Mouse (Mus musculus) lung, embryonic 16.5 days (tissue): Measurements from ENCODE around the gene Aspdh. TPM values are rescaled to one million over a fixed set of nuclear protein-coding genes. Genes with fewer than 3 reads are reported as not detected.

Experiments
- ATAC-seq: fragments of 200-750 bp; cut with Nextera tagmentation; 2 replicates; pipeline ENCODE4 v1.8.0; 2017; ENCODE audit warnings: low read depth, mild to moderate bottlenecking, moderate library complexity
- H3K27ac ChIP-seq: fragments of 300-500 bp; sonication (generic); 2 replicates; pipeline ENCODE4 v1.5.1; 2014; ENCODE audit warnings: mild to moderate bottlenecking, control low read depth, low read length
- H3K27me3 ChIP-seq: fragments of 300-500 bp; sonication (generic); 2 replicates; pipeline ENCODE4 v1.6.1; 2014; ENCODE audit warnings: low read depth, low read length, mixed read lengths; ENCODE audit not compliant: control insufficient read depth, insufficient read depth
- H3K36me3 ChIP-seq: fragments of 300-500 bp; sonication (generic); 2 replicates; pipeline ENCODE4 v1.6.1; 2014; ENCODE audit warnings: low read length; ENCODE audit not compliant: control insufficient read depth, insufficient read depth
- H3K4me1 ChIP-seq: fragments of 300-500 bp; sonication (generic); replicated peaks from 2 replicates; pipeline ENCODE4 v1.6.1; 2014; ENCODE audit warnings: low read length, mixed read lengths; ENCODE audit not compliant: control insufficient read depth, insufficient read depth
- H3K4me2 ChIP-seq: fragments of 300-500 bp; sonication (generic); 2 replicates; pipeline ENCODE4 v1.6.1; 2014; ENCODE audit warnings: low read depth, low read length, control low read depth
- H3K4me3 ChIP-seq: fragments of 300-500 bp; sonication (generic); 2 replicates; pipeline ENCODE4 v1.5.1; 2014; ENCODE audit warnings: mild to moderate bottlenecking, low read length, control low read depth
- H3K9ac ChIP-seq: fragments of 300-500 bp; sonication (generic); 2 replicates; pipeline ENCODE4 v1.6.1; 2014; ENCODE audit warnings: low read length, control low read depth
- H3K9me3 ChIP-seq: fragments of 300-500 bp; sonication (generic); 2 replicates; pipeline ENCODE4 v1.6.1; 2016; ENCODE audit warnings: low read length; ENCODE audit not compliant: control insufficient read depth
- WGBS: fragments of 180-500 bp; shearing (Covaris S2); extraction: QIAGEN DNeasy Blood & Tissue Kit; methylation state at CpG from one replicate; pipeline ENCODE4 v1.1.7; 2014; 5-methylcytosine and 5-hydroxymethylcytosine counted together
- polyA plus RNA-seq: library from polyadenylated mRNA; unstranded; fragments of >200 nt; fragmentation: Nextera tagmentation; extraction: Ambion mirVana; gene quantifications from 2 replicates; pipeline ENCODE4 v1.2.1, GENCODE M21; 2015

Gene Aspdh
- polyA plus RNA-seq = 0.62 and 1.3 TPM in 2 replicates

DNA sequence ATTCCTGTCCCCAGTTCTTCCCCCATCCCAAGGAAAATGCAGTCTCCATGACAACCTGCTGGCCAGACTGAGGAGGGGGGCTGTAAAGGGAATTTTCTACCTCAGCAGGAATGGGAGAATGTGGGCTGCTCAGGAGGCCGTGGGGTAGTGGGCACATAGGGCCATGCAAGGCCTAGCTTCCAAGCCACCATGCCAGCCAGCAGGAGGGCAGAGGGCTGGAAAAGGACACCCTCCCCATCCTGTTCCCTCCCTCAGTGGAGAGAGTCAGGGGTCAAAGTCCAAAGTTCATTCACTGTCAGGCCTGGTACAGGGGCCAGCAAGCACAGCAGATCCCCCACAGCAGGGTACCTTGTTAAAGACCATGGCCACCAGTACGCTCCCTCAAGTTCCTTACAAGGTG is at the start of gene Aspdh:
TSS of gene Aspdh (plus strand) at position 281 of the 400 bp plus-strand sequence.
- H3K4me2 ChIP-seq = no peak within 1 kb of the TSS
- 62% methylated on average over 2 of the region's 2 CpGs for WGBS
- H3K9me3 ChIP-seq = no peaks in the 10 kb centered on the region
- ATAC-seq = no peak
- H3K27ac ChIP-seq = no peak within 1 kb of the TSS
- H3K4me1 ChIP-seq = peaks cover 22% of the 10 kb centered on the region
- H3K27me3 ChIP-seq = peaks cover 44% of the 10 kb centered on the region
- H3K36me3 ChIP-seq = 0 out of 2 replicates have a peak, but pooled peaks cover 2% of the 10 kb centered on the region
- H3K4me3 ChIP-seq = no peak within 1 kb of the TSS
- H3K9ac ChIP-seq = no peak within 1 kb of the TSS

DNA sequence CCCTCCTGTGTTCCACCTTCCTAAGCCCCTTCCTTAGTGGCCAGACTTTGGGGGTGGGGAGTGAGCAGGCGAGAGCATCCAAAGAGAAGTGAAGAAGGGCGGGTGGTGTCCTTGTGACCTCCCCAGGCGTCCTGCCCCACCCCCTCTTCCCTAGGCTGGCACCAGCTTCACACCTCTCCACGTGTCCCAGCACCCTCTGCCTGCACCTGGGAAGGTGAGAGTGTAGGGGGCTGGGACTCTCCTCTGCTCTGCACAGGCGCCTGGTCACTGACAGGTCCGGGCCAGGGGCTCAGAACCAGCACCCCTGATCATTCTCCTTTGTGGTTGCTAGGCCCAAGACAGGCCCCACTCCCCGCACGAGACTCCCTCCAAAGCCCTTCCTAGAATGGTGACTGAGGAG is 37.5 kb upstream of the Aspdh start:
- Histone ChIP-seq H3K4me2 (no peak overlapping the region), H3K9ac (no peak overlapping the region), H3K27ac (no peak overlapping the region), H3K4me1 (peaks cover 8% of the 10 kb centered on the region), H3K9me3 (no peaks in the 10 kb centered on the region), H3K4me3 (no peak overlapping the region), H3K27me3 (peaks cover 48% of the 10 kb centered on the region), H3K36me3 (no peaks in the 10 kb centered on the region)
- ATAC-seq = no peak
- 11% methylated on average over 8 of the region's 8 CpGs for WGBS

- H3K27me3 ChIP-seq = peaks cover 48% of the 10 kb centered on the region
- H3K4me2 ChIP-seq = peak overlapping the region; percentile 73
- H3K27ac ChIP-seq = no peak overlapping the region
- no peaks in the 10 kb centered on the region for H3K36me3 ChIP-seq
- peak overlapping the region; percentile 45; the same call in 1 of the 2 replicates for H3K9ac ChIP-seq
- peak; percentile 15; the same call in 1 of the 2 replicates for ATAC-seq
- no peaks in the 10 kb centered on the region for H3K9me3 ChIP-seq
- WGBS = 2% methylated on average over 16 of the region's 38 CpGs
- H3K4me3 ChIP-seq = peak overlapping the region; percentile 52
- peaks cover 8% of the 10 kb centered on the region for H3K4me1 ChIP-seq
These were observed 36.8 kb upstream of the Aspdh start for GRCm38 (mm10) chr7:44428171-44428950.

DNA sequence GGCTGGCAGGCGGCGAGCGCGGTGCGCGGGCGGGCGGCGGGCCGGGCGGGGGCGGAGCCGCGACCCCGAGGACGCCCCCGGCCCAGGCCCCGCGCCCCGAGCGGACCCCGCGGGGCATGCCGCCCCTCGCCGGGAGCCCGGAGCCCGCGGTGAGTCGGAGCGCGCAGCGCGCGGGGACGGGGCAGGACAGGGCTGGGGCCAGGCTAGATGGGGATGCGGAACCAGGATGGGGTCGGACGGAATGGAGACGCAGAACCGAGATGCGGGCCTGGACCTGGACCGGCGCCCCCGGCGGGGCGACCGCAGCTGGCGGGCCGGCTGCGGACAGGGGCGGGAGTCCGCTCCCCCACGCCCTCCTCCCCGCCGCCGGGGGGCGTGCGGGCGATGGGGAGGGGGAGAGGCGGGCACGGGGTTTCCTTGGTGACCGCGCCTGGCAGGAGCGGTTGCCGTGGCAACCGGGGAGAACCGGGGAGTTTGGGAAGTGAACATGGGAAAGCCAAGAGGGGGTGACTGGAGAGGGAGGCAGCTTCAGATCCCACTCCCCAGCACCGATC is 36.1 kb upstream of the Aspdh start, which contains the start of gene Lrrc4b:
TSS of gene Lrrc4b (plus strand) at position 51 of the 554 bp plus-strand sequence.
- Histone ChIP-seq H3K9ac (peak within 1 kb of the TSS; percentile 45), H3K4me2 (peak within 1 kb of the TSS; percentile 73), H3K27ac (no peak within 1 kb of the TSS), H3K27me3 (peaks cover 48% of the 10 kb centered on the region), H3K4me1 (peaks cover 8% of the 10 kb centered on the region), H3K4me3 (peak within 1 kb of the TSS; percentile 52), H3K9me3 (no peaks in the 10 kb centered on the region), H3K36me3 (no peaks in the 10 kb centered on the region)
- peak; percentile 52 for ATAC-seq
- WGBS = 0% methylated on average over 21 of the region's 69 CpGs

DNA sequence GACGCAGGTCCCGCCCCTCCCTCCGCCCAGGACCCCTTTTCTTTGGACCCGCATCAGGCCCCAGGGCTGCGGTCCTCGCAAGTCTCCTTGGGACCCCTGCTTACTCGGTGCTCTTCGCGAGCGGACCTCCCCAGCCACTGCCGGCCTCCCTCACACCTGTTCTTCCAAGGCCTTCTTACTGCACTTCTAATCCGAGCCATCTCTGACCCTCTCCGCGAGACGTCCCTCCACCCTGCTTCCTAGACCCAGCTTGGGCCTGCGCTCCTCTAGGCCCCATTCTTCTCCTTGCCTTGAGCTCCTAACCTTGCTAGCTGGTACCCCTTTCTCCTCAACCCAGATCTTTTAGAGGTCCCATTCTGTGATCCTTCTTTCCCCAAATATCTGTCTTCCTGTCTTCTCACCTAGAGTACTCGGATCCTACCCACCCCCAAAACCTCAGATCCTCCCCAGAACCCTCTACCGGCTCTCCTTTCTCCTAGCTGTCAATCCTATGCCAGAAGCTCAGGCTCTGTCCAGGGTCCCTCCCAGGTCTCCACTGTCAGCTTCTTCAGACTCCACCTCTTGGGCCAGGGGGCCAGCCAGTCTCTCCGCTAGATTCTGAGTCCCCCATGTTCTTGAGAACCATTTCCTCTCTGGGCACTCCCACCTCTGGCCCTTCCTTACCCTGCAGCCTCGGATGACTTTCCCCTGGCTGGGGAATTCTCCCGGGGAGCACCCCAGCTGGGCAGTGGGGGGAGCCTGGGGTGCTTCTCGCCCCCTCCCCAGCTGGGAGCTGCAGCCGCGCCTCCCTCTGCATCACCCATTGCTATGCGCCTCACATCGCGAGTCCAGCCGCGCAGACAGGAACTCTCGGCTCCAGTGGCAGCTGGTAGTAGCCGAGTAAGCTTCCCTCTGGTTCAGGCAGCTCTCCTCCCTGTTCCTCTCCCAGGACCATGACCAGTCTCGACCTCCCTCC is 35.4 kb upstream of the Aspdh start:
- H3K27ac ChIP-seq = no peak overlapping the region
- peak overlapping the region; percentile 73 for H3K4me2 ChIP-seq
- H3K4me1 ChIP-seq = peaks cover 8% of the 10 kb centered on the region
- peaks cover 48% of the 10 kb centered on the region for H3K27me3 ChIP-seq
- H3K4me3 ChIP-seq = peak overlapping the region; percentile 52
- no peak overlapping the region for H3K9ac ChIP-seq
- 3% methylated on average over 31 of the region's 32 CpGs for WGBS
- H3K9me3 ChIP-seq = no peaks in the 10 kb centered on the region
- no peaks in the 10 kb centered on the region for H3K36me3 ChIP-seq
- ATAC-seq = no peak

GRCm38 (mm10) chr7:44432550-44432949 is 32.6 kb upstream of the Aspdh start:
- Histone ChIP-seq H3K4me3 (no peak overlapping the region), H3K9me3 (no peaks in the 10 kb centered on the region), H3K4me2 (no peak overlapping the region), H3K9ac (no peak overlapping the region), H3K4me1 (peaks cover 8% of the 10 kb centered on the region), H3K27me3 (peaks cover 45% of the 10 kb centered on the region), H3K36me3 (no peaks in the 10 kb centered on the region), H3K27ac (no peak overlapping the region)
- no peak for ATAC-seq
- 70% methylated on average over 6 of the region's 6 CpGs for WGBS

GRCm38 (mm10) chr7:44433371-44433770 is 31.8 kb upstream of the Aspdh start:
- Histone ChIP-seq H3K27me3 (peaks cover 37% of the 10 kb centered on the region), H3K4me1 (peaks cover 8% of the 10 kb centered on the region), H3K9me3 (no peaks in the 10 kb centered on the region), H3K27ac (no peak overlapping the region), H3K4me3 (no peak overlapping the region), H3K36me3 (no peaks in the 10 kb centered on the region), H3K9ac (no peak overlapping the region), H3K4me2 (no peak overlapping the region)
- ATAC-seq = peak; percentile 31; the same call in 1 of the 2 replicates
- 6% methylated on average over 7 of the region's 7 CpGs for WGBS

DNA sequence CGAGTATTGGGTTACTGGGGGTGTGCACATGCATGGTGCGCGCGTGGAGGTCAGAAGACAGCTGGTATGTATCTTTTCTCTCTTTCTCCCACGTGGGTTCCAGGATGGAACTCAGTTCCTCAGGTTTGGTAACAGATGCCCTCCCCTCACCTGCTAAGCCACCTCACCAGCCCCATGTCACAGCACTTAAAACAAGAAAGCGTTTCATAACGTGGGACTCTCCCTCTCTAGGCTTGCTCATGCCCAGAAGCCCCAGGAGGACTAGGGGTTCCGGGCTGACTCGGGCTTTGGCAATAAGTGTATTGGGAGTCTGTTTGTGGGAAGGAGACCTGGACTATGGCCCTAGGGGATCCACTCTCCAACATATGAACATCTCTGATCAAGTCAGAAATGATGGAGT is 31.1 kb upstream of the Aspdh start:
- no peak for ATAC-seq
- no peaks in the 10 kb centered on the region for H3K36me3 ChIP-seq
- 62% methylated on average over 9 of the region's 9 CpGs for WGBS
- no peak overlapping the region for H3K27ac ChIP-seq
- peaks cover 32% of the 10 kb centered on the region for H3K27me3 ChIP-seq
- no peak overlapping the region for H3K4me2 ChIP-seq
- peaks cover 6% of the 10 kb centered on the region for H3K4me1 ChIP-seq
- no peak overlapping the region for H3K4me3 ChIP-seq
- H3K9me3 ChIP-seq = no peaks in the 10 kb centered on the region
- H3K9ac ChIP-seq = no peak overlapping the region

DNA sequence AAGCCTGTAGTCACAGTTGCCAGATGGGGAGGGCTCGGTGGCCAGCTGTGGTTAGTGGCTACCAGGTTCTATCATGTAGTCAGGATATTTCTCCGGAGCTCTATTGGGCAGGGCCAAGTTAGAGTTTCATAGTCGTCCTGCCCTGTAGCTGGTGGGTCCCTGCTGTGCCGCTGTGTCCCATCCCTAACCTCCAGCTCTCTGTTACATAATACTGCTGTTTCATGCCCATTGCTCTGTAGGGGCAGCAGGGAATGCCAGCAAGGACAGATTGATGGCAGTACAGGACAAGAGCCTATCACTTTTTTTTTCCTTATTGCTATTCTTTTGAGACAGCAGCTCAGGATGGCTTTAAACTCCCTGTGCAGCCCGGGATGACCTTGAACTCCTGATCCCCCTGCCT is 29.4 kb upstream of the Aspdh start:
- Histone ChIP-seq H3K4me2 (no peak overlapping the region), H3K4me1 (no peaks in the 10 kb centered on the region), H3K9ac (no peak overlapping the region), H3K36me3 (no peaks in the 10 kb centered on the region), H3K4me3 (no peak overlapping the region), H3K27me3 (peaks cover 27% of the 10 kb centered on the region), H3K27ac (no peak overlapping the region), H3K9me3 (no peaks in the 10 kb centered on the region)
- 64% methylated on average over 5 of the region's 5 CpGs for WGBS
- no peak for ATAC-seq
